Comparison of ENCODE assay signal across 8 mouse cellular contexts in the genomic region with DNA sequence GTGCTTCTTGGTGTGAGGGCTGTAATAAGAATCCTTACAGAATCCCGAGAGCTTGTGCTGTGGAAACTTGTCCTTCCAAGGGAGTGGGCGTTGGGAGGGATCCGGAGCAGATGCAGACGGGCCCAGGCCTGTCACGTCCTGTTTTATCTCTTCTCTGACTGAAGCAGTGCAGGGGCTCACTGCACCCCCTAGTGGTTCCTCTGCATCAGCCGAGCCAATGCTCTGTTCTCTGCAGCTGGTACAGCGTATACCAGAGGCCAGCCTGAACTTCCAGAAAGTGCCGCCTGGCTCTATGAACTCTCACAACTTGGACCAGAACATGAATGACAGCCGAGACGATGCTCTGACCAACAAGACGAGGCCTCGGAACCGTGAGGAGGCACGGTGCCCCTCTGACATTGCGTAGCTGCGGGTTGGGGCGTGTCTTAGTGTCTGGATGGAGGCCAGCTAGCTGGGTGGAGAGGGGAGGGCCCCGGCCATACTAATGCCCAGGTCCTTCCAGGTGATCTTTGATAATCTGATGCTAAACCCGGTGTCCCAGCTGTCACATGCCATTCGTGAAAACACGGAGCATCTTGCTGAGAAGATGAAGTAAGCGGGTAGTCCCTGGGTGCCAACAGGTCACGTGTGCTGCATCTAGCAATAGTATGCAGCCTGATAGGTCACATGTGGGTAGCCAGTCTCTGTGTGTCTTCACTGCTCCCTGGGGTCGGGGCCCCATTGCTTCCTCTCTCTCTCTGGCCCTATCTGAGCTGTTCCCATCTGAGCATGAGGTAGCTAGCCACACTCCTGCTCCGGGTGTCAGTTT. TPM values are rescaled to one million over a fixed set of nuclear protein-coding genes. Genes with fewer than 3 reads are reported as not detected.
DNase-seq lines count a peak whose midpoint lies in the region; ATAC-seq lines count a peak whose summit lies in the region.

No protein-coding gene starts in this region.

- peak; percentile 82 to 83 for DNase-seq in B cell, adult 2 months
- DNase-seq in adrenal gland, postnatal 4 days (ENCODE audit: low spot score in 2 of 2): peak; percentile 43 to 56
- DNase-seq in liver, embryonic 11.5 days (ENCODE audit: low spot score): peak; percentile 73
- DNase-seq in natural killer cell, adult 2 months (ENCODE audit: low spot score in 2 of 2): peak; percentile 48 to 76

- H3K27me3 ChIP-seq in heart, embryonic 11.5 days (ENCODE audit: control insufficient read depth, insufficient read depth, low read length): no peaks in the 10 kb centered on the region
- H3K27me3 ChIP-seq in kidney, embryonic 16.5 days (ENCODE audit: insufficient read depth, low read length): no peaks in the 10 kb centered on the region
- H3K27me3 ChIP-seq in liver, embryonic 11.5 days (replicated peaks; ENCODE audit: control insufficient read depth, insufficient read depth, low read length): no peaks in the 10 kb centered on the region
- H3K27me3 ChIP-seq in stomach, embryonic 16.5 days (ENCODE audit: control insufficient read depth, insufficient read depth, low read length): no peaks in the 10 kb centered on the region

- 0 out of 2 replicates have a peak overlapping the region, but pooled peaks have one; percentile 23 for H3K4me2 ChIP-seq in heart, embryonic 11.5 days
- H3K4me2 ChIP-seq in kidney, embryonic 16.5 days (replicated peaks; ENCODE audit: low read depth, low read length): no peak overlapping the region
- no peak overlapping the region for H3K4me2 ChIP-seq in liver, embryonic 11.5 days
- H3K4me2 ChIP-seq in stomach, embryonic 16.5 days (ENCODE audit: low read depth, low read length): no peak overlapping the region

- whole genome bisulfite sequencing in heart, embryonic 11.5 days (ENCODE audit: insufficient replicate concordance): 51% methylated on average over 25 of the region's 25 CpGs
- WGBS in kidney, embryonic 16.5 days: 54% methylated on average over 25 of the region's 25 CpGs
- whole genome bisulfite sequencing in liver, embryonic 11.5 days: 57% methylated on average over 25 of the region's 25 CpGs
- 45% methylated on average over 25 of the region's 25 CpGs for WGBS in stomach, embryonic 16.5 days

- ATAC-seq in erythroblast, adult 5-6 weeks (replicated peaks; ENCODE audit: low FRiP score, poor library complexity, severe bottlenecking): peak; percentile 61
- peak; percentile 64; the same call in 1 of the 2 replicates for ATAC-seq in heart, embryonic 11.5 days (replicated peaks; ENCODE audit: insufficient number of reproducible peaks, low FRiP score, low TSS enrichment)
- peak; percentile 81 for ATAC-seq in kidney, embryonic 16.5 days (ENCODE audit: low FRiP score, low TSS enrichment)
- ATAC-seq in liver, embryonic 11.5 days (replicated peaks; ENCODE audit: low FRiP score): peak; percentile 70
- peak; percentile 83 for ATAC-seq in stomach, embryonic 16.5 days (ENCODE audit: insufficient read depth, low FRiP score)

- no peaks in the 10 kb centered on the region for H3K36me3 ChIP-seq in heart, embryonic 11.5 days (ENCODE audit: control insufficient read depth, insufficient read depth, low read length)
- peaks cover 20% of the 10 kb centered on the region for H3K36me3 ChIP-seq in kidney, embryonic 16.5 days (ENCODE audit: insufficient read depth, low read length)
- H3K36me3 ChIP-seq in liver, embryonic 11.5 days (ENCODE audit: control insufficient read depth, insufficient read depth, low read length): no peaks in the 10 kb centered on the region; the same call in 1 of the 2 replicates
- H3K36me3 ChIP-seq in stomach, embryonic 16.5 days (ENCODE audit: control insufficient read depth, insufficient read depth, low read length): 0 out of 2 replicates have a peak, but pooled peaks cover 9% of the 10 kb centered on the region

- H3K9me3 ChIP-seq in heart, embryonic 11.5 days (replicated peaks; ENCODE audit: control insufficient read depth, low read length): no peaks in the 10 kb centered on the region
- no peaks in the 10 kb centered on the region for H3K9me3 ChIP-seq in kidney, embryonic 16.5 days (ENCODE audit: low read length)
- no peaks in the 10 kb centered on the region for H3K9me3 ChIP-seq in liver, embryonic 11.5 days (ENCODE audit: control insufficient read depth, low read length)
- H3K9me3 ChIP-seq in stomach, embryonic 16.5 days (replicated peaks; ENCODE audit: control insufficient read depth, low read length): no peaks in the 10 kb centered on the region

- no peak overlapping the region for H3K27ac ChIP-seq in heart, embryonic 11.5 days (ENCODE audit: low read depth, low read length)
- H3K27ac ChIP-seq in kidney, embryonic 16.5 days (ENCODE audit: low read length): no peak overlapping the region
- H3K27ac ChIP-seq in liver, embryonic 11.5 days (ENCODE audit: low read depth, low read length): 0 out of 2 replicates have a peak overlapping the region, but pooled peaks have one; percentile 13
- peak overlapping the region; percentile 73 for H3K27ac ChIP-seq in stomach, embryonic 16.5 days (ENCODE audit: low read length)

- H3K4me1 ChIP-seq in heart, embryonic 11.5 days (ENCODE audit: control insufficient read depth, insufficient read depth, low read length): peaks cover 15% of the 10 kb centered on the region
- peaks cover 8% of the 10 kb centered on the region for H3K4me1 ChIP-seq in kidney, embryonic 16.5 days (ENCODE audit: insufficient read depth, low read length)
- H3K4me1 ChIP-seq in liver, embryonic 11.5 days (replicated peaks; ENCODE audit: control insufficient read depth, insufficient read depth, low read length): 0 out of 2 replicates have a peak, but pooled peaks cover 2% of the 10 kb centered on the region
- peaks cover 22% of the 10 kb centered on the region for H3K4me1 ChIP-seq in stomach, embryonic 16.5 days (ENCODE audit: control insufficient read depth, insufficient read depth, low read length)

- H3K4me3 ChIP-seq in heart, embryonic 11.5 days (ENCODE audit: low read depth, low read length): no peak overlapping the region
- no peak overlapping the region for H3K4me3 ChIP-seq in kidney, embryonic 16.5 days (ENCODE audit: low read length)
- no peak overlapping the region for H3K4me3 ChIP-seq in liver, embryonic 11.5 days (ENCODE audit: low read depth, low read length)
- no peak overlapping the region for H3K4me3 ChIP-seq in stomach, embryonic 16.5 days (replicated peaks; ENCODE audit: low read length)

- H3K9ac ChIP-seq in heart, embryonic 11.5 days (ENCODE audit: low read depth, low read length): 0 out of 2 replicates have a peak overlapping the region, but pooled peaks have one; percentile 50
- no peak overlapping the region for H3K9ac ChIP-seq in kidney, embryonic 16.5 days (replicated peaks; ENCODE audit: low read length)
- H3K9ac ChIP-seq in liver, embryonic 11.5 days (ENCODE audit: low read depth, low read length): no peak overlapping the region
- H3K9ac ChIP-seq in stomach, embryonic 16.5 days (ENCODE audit: low read length): peak overlapping the region; percentile 55

RNA-seq across cellular contexts. Expression of a gene that starts 17.1 kb away (rescaled TPM):
- total RNA-seq in adrenal gland, postnatal 4 days (2021): 10 to 100 TPM; 11.8 to 15.2 TPM
- total RNA-seq in erythroblast, adult 5-6 weeks (2015; ENCODE audit: low replicate concordance): 31.9 and 42.8 TPM in 2 replicates
- total RNA-seq in erythroblast, adult 5-6 weeks (2017; ENCODE audit: low replicate concordance): 14.6 and 26.6 TPM in 2 replicates
- 1.5 and 1.7 TPM in 2 replicates for polyA plus RNA-seq in heart, embryonic 11.5 days (2014; fragmentation: Nextera tagmentation; extraction: Ambion mirVana)
- polyA plus RNA-seq in kidney, embryonic 16.5 days (2015; fragmentation: Nextera tagmentation; extraction: Ambion mirVana): 7.3 and 7.4 TPM in 2 replicates
- polyA plus RNA-seq in liver, embryonic 11.5 days (2014; fragmentation: Nextera tagmentation; extraction: Ambion mirVana): 6.3 and 7.4 TPM in 2 replicates
- polyA plus RNA-seq in stomach, embryonic 16.5 days (2015; fragmentation: Nextera tagmentation; extraction: Ambion mirVana): 13.7 and 17.1 TPM in 2 replicates

RNA-seq across cellular contexts. Expression of a gene that starts 23.1 kb away (rescaled TPM):
- total RNA-seq in adrenal gland, postnatal 4 days (2021): 10 to 100 TPM; 49.2 to 56.6 TPM
- not detected in 2 replicates for total RNA-seq in erythroblast, adult 5-6 weeks (2015; ENCODE audit: low replicate concordance)
- 0.51 TPM in 1 of 2 replicates, not detected in the other for total RNA-seq in erythroblast, adult 5-6 weeks (2017; ENCODE audit: low replicate concordance)
- polyA plus RNA-seq in heart, embryonic 11.5 days (2014; fragmentation: Nextera tagmentation; extraction: Ambion mirVana): 2.6 and 3.1 TPM in 2 replicates
- 15.7 and 17.5 TPM in 2 replicates for polyA plus RNA-seq in kidney, embryonic 16.5 days (2015; fragmentation: Nextera tagmentation; extraction: Ambion mirVana)
- polyA plus RNA-seq in liver, embryonic 11.5 days (2014; fragmentation: Nextera tagmentation; extraction: Ambion mirVana): 7.9 and 8.0 TPM in 2 replicates
- polyA plus RNA-seq in stomach, embryonic 16.5 days (2015; fragmentation: Nextera tagmentation; extraction: Ambion mirVana): 19.8 and 21.9 TPM in 2 replicates

RNA-seq across cellular contexts. Expression of a gene that starts 59.1 kb away (rescaled TPM):
- total RNA-seq in adrenal gland, postnatal 4 days (2021): 10 to 100 TPM in 1 of 2 experiments, 1 to 10 TPM in 1; 9.8 to 12.0 TPM
- total RNA-seq in erythroblast, adult 5-6 weeks (2015; ENCODE audit: low replicate concordance): not detected in 2 replicates
- total RNA-seq in erythroblast, adult 5-6 weeks (2017; ENCODE audit: low replicate concordance): 0.09 TPM in 1 of 2 replicates, not detected in the other
- 0.63 and 0.79 TPM in 2 replicates for polyA plus RNA-seq in heart, embryonic 11.5 days (2014; fragmentation: Nextera tagmentation; extraction: Ambion mirVana)
- polyA plus RNA-seq in kidney, embryonic 16.5 days (2015; fragmentation: Nextera tagmentation; extraction: Ambion mirVana): 0.91 and 1.2 TPM in 2 replicates
- polyA plus RNA-seq in liver, embryonic 11.5 days (2014; fragmentation: Nextera tagmentation; extraction: Ambion mirVana): 0.23 and 0.34 TPM in 2 replicates
- polyA plus RNA-seq in stomach, embryonic 16.5 days (2015; fragmentation: Nextera tagmentation; extraction: Ambion mirVana): 4.9 and 5.4 TPM in 2 replicates

Comparison
In these comparisons a context has a peak if more than half of its experiments do, and no peak if none do; other contexts are left out.
1. H3K27ac ChIP-seq: peak in liver, embryonic 11.5 days (single experiment) and stomach, embryonic 16.5 days (single experiment); none in heart, embryonic 11.5 days (single experiment) and kidney, embryonic 16.5 days (single experiment).
2. H3K9ac ChIP-seq: peak in heart, embryonic 11.5 days (single experiment) and stomach, embryonic 16.5 days (single experiment); none in kidney, embryonic 16.5 days (single experiment) and liver, embryonic 11.5 days (single experiment).
3. Peak in every context shown above with its lines, with median percentiles within 50 percentile points of each other: DNase-seq and ATAC-seq.